Mouse (Mus musculus) Muller cell, postnatal 12 days (primary cell): ENCODE measurements around the gene Olfr972.
"Not testable (repeated sequence)": the region's sequence is repeated elsewhere in the genome, so short reads cannot be mapped to it uniquely, and the experiment has no call there.

Source experiments
- DNase-seq: peaks from one replicate; pipeline ENCODE4 v3.0.0-alpha.2; 2015; ENCODE audit errors: inconsistent ontology term

Olfr972 gene

DNA sequence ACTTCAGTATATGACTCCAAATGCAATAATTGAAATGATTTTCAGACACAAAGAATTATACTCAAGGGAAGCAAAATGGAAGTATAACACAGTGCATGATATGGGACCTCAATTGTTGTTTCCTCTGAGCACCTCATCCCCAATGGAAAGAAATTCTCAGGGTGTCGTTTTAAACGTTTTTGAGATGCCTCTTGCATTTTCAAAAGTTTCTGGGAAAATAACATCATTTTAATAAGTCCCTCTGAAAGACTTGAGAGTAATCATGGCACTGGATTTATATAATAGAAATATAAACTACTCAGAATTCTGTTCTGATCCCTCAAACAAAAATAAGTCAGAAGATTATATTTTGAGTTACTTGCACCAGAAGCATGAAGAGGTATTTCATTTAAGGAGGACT, at the start of gene Olfr972:
TSS of gene Olfr972 (plus strand) at position 301 of the 400 bp plus-strand sequence.
- DNase-seq = no peak

DNA sequence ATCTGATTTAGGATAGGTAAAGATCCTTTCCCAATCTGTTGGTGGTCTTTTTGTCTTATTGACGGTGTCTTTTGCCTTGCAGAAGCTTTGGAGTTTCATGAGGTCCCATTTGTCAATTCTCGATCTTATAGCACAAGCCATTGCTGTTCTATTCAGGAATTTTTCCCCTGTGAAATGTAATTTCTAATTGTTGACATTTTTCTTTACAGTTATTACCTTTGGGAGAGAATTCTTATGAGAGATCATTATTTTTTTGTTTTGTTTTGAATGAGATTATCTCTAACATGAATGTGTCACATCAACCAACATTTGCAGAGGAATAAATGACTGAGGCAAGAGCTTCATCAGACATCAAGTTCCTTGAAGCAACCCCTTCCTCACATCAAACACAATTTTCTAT, 29.6 kb upstream of the Olfr972 start, which contains the start of gene Olfr971:
TSS of gene Olfr971 (plus strand) at position 301 of the 400 bp plus-strand sequence.
- not testable (repeated sequence) for DNase-seq

DNA sequence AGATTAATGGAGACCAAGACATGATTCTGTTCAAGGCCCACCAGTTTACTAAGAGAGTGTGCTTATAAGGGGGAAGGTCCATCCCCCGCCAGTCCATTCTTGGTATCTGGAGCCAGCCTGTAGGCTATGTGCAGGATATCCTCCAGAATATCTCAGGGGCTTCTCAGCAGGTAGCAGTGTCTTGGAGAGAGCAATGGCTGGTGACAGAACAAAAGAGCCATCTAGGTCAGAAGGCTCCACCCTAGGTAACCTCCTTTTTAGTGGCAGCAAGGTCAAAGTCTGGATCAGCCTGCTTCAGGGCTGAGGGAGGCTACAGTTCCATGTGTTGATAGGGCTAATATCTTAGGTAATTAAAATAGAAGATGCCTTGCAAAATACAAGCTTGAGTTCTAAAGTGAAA, 5.8 kb downstream of the Olfr972 start:
- not testable (repeated sequence) for DNase-seq

DNA sequence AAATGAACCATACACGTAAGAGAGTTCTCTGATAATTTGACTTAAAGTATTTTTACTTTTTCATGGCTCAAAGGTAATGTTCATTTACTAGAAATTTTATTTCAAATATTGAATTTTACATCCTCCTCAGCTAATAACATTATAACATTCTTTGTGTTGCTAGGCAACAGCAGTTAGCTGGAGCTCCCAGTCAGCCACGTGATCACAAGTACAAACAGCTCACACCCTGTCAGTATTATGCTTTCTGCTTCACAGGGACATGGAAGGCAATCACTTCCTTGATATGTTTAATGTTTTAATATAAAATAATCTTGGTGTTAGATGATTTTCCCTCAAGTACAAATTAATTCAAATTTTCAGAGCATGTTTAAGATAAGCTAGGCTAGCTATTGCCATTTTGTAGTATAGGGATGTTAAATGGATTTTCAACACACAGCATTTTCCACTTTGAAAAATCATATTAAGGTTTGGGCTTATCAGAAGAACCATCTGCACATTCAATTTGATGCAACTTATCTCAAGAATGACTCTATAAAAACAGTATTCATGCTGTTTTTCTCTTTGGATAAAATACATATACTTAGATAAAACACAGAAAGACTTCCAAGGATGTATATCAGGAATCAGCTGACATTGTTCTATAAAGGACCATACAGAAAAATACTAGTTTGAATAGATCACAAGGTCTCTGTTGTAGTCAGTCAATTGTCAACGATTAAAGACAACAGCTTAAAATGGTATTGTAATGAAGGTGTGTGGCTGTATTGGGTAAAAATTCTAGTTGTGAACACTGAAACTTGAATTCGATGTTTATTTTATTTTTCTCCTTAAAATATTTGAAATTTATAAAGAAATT, 11.5 kb downstream of the Olfr972 start:
- not testable (repeated sequence) for DNase-seq

DNA sequence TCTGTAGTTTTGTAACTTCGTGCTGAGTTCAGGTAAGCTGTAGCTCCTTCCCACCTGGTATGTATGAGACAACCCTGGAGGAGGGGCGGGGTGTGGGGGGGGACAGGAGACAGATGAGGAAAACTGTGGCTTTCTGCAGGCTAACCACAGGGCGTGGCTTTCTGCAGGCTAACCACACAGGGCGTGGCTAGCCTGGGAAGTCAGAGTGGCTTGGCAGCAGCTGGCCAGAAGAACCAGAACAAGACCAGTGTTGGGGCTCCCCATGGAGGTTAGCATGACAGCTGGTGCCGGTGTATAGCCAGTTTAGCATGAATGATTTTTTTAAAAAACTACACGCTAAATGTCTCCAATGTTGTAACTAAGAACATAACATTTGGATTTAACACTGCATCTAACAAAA, 38.9 kb downstream of the Olfr972 start:
- no peak for DNase-seq

DNA sequence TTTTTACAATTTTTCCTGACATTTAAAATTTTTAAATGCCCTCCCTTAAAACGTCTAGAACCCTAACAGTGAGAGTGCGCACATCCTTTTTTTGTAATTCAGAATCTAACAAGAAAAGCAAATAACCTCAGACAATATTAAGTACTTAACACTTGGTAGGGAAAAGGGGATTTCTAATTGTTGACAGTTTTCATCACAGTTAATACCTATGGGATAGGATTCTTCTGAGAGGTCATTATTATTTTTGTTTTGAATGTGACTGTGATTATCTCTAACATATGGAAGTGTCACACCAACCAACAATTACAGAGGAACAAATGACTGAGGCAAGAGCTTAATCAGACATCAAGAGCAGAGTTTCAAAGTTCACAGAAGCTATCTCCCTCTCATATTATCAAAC, 40.8 kb downstream of the Olfr972 start, which contains the start of gene Olfr229:
TSS of gene Olfr229 (plus strand) at position 301 of the 400 bp plus-strand sequence.
- DNase-seq = no peak

DNA sequence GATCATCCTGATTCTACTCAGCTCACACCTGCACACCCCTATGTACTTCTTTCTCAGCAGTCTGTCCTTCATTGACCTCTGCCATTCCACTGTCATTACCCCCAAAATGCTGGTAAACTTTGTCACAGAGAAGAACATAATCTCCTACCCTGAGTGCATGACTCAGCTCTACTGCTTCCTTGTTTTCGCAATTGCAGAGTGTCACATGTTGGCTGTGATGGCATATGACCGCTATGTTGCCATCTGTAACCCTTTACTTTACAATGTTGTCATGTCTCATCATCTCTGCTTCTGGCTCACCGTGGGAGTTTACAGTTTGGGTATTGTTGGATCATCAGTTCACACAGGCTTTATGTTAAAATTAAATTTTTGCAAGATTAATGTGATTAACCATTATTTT, 43.7 kb downstream of the Olfr972 start:
- DNase-seq = no peak
